Mouse (Mus musculus) layer of hippocampus, adult 11-12 months (tissue): ENCODE measurements around the gene Atg4b.
A peak's percentile ranks its signal among the peaks of the same experiment; 100 is the strongest.

ENCODE experiments used
- DNase-seq: peaks from one replicate; pipeline ENCODE4 v3.0.0; 2022; ENCODE audit warnings: low spot score

Gene Atg4b

DNA sequence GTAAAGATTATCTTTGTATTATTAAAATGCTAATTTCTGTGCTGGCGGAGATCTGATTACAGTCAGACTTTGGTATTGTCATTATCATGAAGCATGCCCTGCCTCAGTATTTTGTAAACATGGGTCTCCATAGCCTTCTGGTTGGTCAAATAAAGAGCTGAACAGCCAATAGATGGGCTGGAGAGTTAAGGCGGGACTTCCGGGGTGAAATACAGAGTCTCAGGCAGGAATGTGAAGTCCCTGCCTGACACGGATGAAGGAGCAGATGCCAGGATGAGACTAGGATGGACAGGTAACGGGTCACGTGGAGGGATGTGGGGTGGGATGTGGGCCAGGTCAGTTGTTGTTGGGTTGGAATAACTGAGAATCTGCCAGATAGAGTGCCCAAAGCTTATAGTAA lies at the start of gene Atg4b:
TSS of gene Atg4b (plus strand) at position 211 of the 400 bp plus-strand sequence.
- DNase-seq, result no peak

GRCm38 (mm10) chr1:93702106-93702505 lies 49.2 kb upstream of the Atg4b start:
- no peak for DNase-seq

- DNase-seq, result no peak
Observed at GRCm38 (mm10) chr1:93703472-93704048, 47.7 kb upstream of the Atg4b start.

- DNase-seq, result no peak
Observed at GRCm38 (mm10) chr1:93704341-93704740, 47.0 kb upstream of the Atg4b start.

- no peak for DNase-seq
Observed at GRCm38 (mm10) chr1:93705389-93705788, 45.9 kb upstream of the Atg4b start.

DNA sequence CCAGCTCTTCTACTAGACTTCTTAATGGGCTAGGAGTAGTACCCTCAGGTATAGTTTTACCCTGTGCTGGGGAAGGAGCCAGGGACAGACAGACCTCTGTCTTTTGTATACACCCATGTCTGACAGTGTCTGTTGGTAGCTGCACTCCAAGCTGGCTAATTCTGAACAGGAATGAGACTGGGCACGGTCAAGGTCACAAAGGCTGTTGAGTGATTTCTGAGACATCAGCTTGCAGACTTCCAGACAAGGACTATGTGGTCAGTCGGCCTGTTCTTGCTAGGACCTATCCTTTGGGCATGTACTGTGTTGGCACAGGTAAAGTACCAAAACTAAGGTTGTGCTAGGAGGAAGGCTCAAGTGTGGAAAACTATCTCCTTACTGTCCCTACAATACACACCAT lies 35.1 kb upstream of the Atg4b start:
- DNase-seq, result no peak

DNA sequence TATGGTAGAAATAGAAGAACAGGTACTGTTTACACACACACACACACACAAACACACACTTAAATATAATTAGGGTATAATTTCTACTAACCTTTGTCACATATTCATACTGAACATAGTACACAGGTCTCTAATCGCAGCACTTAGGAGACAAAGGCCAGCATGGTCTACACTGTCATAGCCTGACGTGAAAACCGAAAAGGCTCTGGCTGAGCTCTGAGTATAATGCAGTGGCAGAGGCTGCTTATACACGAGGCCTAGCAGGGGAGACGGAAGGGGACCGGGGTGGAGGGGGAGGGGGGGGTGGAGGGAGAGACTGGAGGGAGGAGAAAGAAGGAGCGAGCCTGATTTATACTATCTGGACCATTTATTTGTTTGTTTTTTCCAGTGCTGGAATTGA lies 29.7 kb upstream of the Atg4b start:
- no peak for DNase-seq

GRCm38 (mm10) chr1:93724623-93725022 lies 26.7 kb upstream of the Atg4b start:
- DNase-seq, result no peak

GRCm38 (mm10) chr1:93725665-93726064 lies 25.6 kb upstream of the Atg4b start:
- no peak for DNase-seq

DNA sequence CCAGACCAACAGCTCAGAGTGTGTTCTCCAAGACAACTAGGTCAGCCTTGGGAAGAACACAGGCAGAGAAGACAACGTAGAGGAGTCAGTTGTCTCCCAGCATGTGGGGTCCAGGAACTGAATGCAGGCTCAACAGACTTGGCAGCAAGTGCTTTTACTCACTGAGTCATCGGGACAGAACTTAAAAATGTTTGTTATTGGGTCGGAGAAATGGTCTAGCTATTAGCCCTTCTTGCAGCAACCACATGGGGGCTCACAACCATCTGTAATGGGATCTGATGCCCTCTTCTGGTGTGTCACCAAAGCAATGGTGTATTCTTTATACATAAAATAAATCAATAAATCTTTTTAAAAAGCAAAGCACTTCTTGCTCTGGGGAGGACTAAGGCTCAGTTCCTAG lies 25.2 kb upstream of the Atg4b start:
- DNase-seq, result no peak

- peak; percentile 48 for DNase-seq
Observed at GRCm38 (mm10) chr1:93726974-93727373, 24.3 kb upstream of the Atg4b start.

GRCm38 (mm10) chr1:93731103-93731502 lies 20.2 kb upstream of the Atg4b start:
- DNase-seq, result no peak

GRCm38 (mm10) chr1:93731880-93732281 lies 19.4 kb upstream of the Atg4b start:
- DNase-seq, result no peak

- no peak for DNase-seq
Observed at GRCm38 (mm10) chr1:93735859-93736258, 15.4 kb upstream of the Atg4b start.

- DNase-seq, result no peak
Observed at GRCm38 (mm10) chr1:93737711-93738110, 13.6 kb upstream of the Atg4b start.

DNA sequence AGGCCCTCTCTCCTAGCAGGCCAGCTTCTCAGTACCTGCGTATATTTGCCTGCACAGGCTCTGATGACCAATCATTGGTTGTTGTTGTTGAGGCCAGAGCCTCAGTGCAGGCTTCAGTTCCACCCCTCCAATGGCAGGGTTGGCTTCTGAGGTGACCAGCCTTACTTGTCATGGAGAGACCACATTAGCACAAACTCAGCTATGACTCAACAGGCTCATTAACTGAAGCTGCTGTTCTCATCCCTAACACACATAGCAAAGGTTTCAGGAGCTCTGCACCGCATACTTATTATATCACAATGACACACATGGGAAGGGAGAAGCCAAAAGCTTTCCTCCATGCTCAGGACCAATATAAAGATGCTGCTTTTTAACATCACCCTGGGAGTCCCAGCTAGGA lies 10.6 kb upstream of the Atg4b start:
- DNase-seq, result no peak

- DNase-seq, result no peak
Observed at GRCm38 (mm10) chr1:93741987-93742386, 9.3 kb upstream of the Atg4b start.

DNA sequence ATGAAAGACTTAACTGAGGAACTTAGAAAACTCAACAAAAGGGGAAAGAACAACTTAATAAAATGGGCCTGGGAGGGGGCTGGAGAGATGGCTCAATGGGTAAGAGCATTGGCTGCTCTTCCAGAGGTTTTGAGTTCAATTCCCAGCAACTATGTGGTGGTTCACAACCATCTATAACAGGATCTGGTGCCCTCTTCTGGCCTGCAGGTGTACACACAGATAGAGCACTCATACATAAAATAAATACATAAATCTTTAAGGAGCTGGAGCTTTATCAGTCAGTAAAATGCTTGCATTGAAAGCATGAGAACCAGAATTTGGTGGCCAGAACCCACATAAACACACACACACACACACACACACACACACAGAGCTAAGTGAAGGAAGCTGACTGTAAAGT lies 8.4 kb upstream of the Atg4b start:
- no peak for DNase-seq

- DNase-seq, result no peak
Observed at GRCm38 (mm10) chr1:93746179-93746578, 5.1 kb upstream of the Atg4b start.

- no peak for DNase-seq
Observed at GRCm38 (mm10) chr1:93748539-93748938, 2.8 kb upstream of the Atg4b start.

DNA sequence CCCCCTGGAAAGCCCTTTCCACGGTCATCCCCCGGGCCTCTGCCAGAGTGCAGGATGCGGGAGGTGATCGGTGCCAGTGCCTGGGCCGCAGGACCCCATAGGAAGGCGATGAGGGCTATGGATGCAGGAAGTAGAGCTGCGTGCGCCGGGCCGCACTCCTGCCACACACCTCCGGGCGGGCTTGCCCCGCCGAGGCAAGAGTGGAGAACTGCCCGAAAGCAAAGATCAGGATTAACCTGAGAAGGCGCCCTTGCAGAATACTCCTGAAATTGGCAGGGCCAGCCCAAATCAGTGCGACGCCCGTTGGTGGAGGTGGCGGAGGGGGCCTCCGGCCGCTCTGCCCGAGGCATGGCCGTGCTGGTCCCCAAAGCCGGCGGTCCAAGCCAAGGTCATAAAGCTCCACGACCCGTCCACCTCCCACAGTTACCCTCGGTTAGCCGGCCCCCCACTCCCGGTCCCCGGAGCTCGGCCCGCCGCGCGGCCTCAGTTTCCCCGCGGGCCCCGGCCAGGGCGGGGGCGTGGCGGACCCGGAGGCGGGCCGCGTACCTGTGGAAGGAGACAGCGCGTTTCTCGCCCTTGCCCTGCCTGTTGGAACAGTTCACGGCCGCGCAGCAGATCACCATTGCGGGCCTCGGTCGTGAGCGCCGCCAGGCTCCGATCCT lies 2.7 kb downstream of the Atg4b start:
- DNase-seq, result peak; percentile 36

GRCm38 (mm10) chr1:93754573-93755290 lies 3.4 kb downstream of the Atg4b start, which contains the start of gene Thap4:
Gene Thap4, minus strand, starts transcription at chr1:93754864.
- DNase-seq, result peak; percentile 94

DNA sequence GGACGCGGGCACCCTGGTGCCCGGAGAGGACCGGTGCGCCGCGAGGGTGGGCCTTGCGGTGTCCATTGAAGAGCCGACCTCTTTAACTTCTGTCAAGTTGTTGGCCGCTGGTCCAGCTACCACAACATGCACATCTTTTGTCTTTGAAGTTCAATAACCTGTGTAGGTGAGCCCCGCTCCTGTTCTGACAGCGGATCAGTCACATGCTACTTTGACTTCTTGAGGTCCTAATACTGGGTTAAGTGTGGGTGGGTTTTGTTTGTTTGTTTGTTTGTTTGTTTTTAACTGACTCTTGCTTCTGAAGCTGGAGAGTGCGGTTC lies 4.0 kb downstream of the Atg4b start:
- no peak for DNase-seq

DNA sequence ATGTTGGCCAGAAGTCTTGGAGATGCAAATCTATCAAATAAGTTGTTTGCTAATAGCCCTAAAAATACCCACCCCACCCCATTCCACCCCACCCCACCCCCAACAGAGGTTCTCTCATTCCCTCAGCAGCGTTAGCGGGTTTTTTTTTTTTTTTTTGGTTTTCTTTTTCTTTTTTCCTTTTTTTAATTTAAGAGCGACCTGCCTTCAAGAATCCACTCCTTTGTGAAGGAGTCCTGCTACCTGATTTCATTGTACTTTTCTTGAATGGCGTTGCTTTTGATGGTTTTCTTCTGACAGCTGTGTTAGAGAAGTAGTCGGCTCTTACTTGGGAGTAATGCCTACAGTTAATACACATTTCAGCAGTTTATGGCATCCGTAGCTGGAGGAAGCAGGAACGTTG lies 4.3 kb downstream of the Atg4b start:
- DNase-seq, result no peak
